Mouse (Mus musculus) ES-E14 (cell line): ENCODE measurements around the gene Dedd2. TPM values are rescaled to one million over a fixed set of nuclear protein-coding genes. Genes with fewer than 3 reads are reported as not detected.
A peak's percentile ranks its signal among the peaks of the same experiment; 100 is the strongest.

Source experiments
- DNase-seq: peaks from one replicate; pipeline ENCODE4 v3.0.0-alpha.2; 2013; ENCODE audit warnings: low read depth, low spot score
- H3K27ac ChIP-seq: 2 replicates; pipeline ENCODE4 v1.5.1; 2012; ENCODE audit warnings: low read depth, mild to moderate bottlenecking, low read length, moderate library complexity, mixed read lengths; ENCODE audit not compliant: poor library complexity, insufficient read depth, severe bottlenecking
- H3K36me3 ChIP-seq: 2 replicates; pipeline ENCODE4 v1.6.1; 2012; ENCODE audit warnings: mild to moderate bottlenecking, low read length, moderate library complexity, mixed read lengths; ENCODE audit not compliant: control insufficient read depth, poor library complexity, insufficient read depth, severe bottlenecking
- H3K4me1 ChIP-seq, 2 experiments: fragments of 150-350 bp in 1 of 2; sonication (generic) in 1 of 2; 2 replicates each; pipeline ENCODE4 v1.6.1; 2012; ENCODE audit warnings: low read length in 2 of 2, mild to moderate bottlenecking in 1 of 2, mixed read lengths in 1 of 2; ENCODE audit not compliant: control insufficient read depth in 2 of 2, insufficient read depth in 2 of 2, poor library complexity in 1 of 2
- H3K4me3 ChIP-seq, 2 experiments: fragments of 150-350 bp in 1 of 2; sonication (generic) in 1 of 2; 2 replicates each; pipeline ENCODE4 v1.5.1; 2012; ENCODE audit warnings: low read length in 2 of 2, low read depth in 1 of 2, mild to moderate bottlenecking in 1 of 2, mixed read lengths in 1 of 2; ENCODE audit not compliant: insufficient read depth in 1 of 2, poor library complexity in 1 of 2, severe bottlenecking in 1 of 2
- H3K9ac ChIP-seq: 2 replicates; pipeline ENCODE4 v1.6.1; 2012; ENCODE audit warnings: low read depth, mild to moderate bottlenecking, low read length, mixed read lengths; ENCODE audit not compliant: poor library complexity, insufficient read depth, severe bottlenecking
- H3K9me3 ChIP-seq: fragments of 150-350 bp; sonication (generic); 2 replicates; pipeline ENCODE4 v1.6.1; 2012; ENCODE audit warnings: low read depth, mild to moderate bottlenecking, low read length; ENCODE audit not compliant: control insufficient read depth, insufficient read depth
- CHD2 ChIP-seq: IDR thresholded peaks from 2 replicates; pipeline ENCODE4 v1.6.1; 2014; ENCODE audit warnings: mild to moderate bottlenecking, low read depth, low read length, inconsistent platforms
- HCFC1 ChIP-seq: IDR thresholded peaks from 2 replicates; pipeline ENCODE4 v1.6.1; 2012; ENCODE audit warnings: low read length, inconsistent platforms, borderline replicate concordance; ENCODE audit not compliant: insufficient read depth
- MAFK ChIP-seq: IDR thresholded peaks from 2 replicates; pipeline ENCODE4 v1.6.1; 2014; ENCODE audit warnings: mild to moderate bottlenecking, low read depth, low read length, inconsistent platforms; ENCODE audit not compliant: insufficient read depth
- ZC3H11A ChIP-seq: IDR thresholded peaks from 2 replicates; pipeline ENCODE4 v1.6.1; 2012; ENCODE audit warnings: low read depth, mild to moderate bottlenecking, inconsistent platforms, low read length, borderline replicate concordance
- ZNF384 ChIP-seq: IDR thresholded peaks from 2 replicates; pipeline ENCODE4 v1.6.1; 2012; ENCODE audit warnings: low read depth, low read length, inconsistent platforms
- in situ Hi-C, 2 experiments: fragments of 600-800 bp; cut with MboI; formaldehyde crosslinking; loops; one replicate each; pipeline ENCODE4 v1.15.1; 2025; ENCODE audit warnings: low sequenced_read_pairs in 2 of 2, inconsistent platforms in 1 of 2; ENCODE audit not compliant: unreplicated experiment in 2 of 2
- total RNA-seq: library from RNA; depleted of rRNA; stranded (reverse); fragments of 300-350 nt; gene quantifications from 2 replicates; pipeline ENCODE4 v1.2.3, GENCODE M21; 2012

The Dedd2 gene
- total RNA-seq, 1 experiment: 22.8 TPM

DNA sequence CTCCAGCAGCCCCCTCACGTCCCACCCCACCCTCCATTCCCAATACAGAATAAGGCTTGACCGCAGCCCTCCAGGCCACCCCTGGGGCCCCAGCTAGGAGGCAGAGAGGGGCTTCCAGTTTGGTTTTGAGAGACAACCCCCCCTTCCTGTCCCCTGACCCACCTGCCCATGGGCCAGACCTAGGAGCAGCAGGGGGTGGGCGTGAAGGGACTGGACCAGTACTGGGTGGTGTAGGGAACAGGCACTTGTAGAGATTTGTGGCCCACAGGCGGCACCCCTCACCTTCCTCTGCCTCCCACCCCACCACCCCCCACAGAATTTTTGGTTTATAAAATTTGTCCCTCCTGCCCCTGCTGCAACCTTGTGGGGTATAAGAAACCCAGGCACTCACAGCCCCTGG is 22.9 kb upstream of the Dedd2 start:
- Histone ChIP-seq H3K27ac (peak overlapping the region; percentile 54; the same call in 1 of the 2 replicates), H3K4me1 (peaks cover 3 to 31% of the 10 kb centered on the region in 2 experiments; a peak in 3 of 4 replicates), H3K9me3 (no peaks in the 10 kb centered on the region), H3K36me3 (peaks cover 43% of the 10 kb centered on the region), H3K4me3 (no peak overlapping the region), H3K9ac (no peak overlapping the region)
- DNase-seq: no peak
- in situ Hi-C loops: no loop called here
- TF ChIP-seq ZC3H11A (no peak), ZNF384 (no peak), MAFK (no peak), CHD2 (no peak), HCFC1 (no peak)

DNA sequence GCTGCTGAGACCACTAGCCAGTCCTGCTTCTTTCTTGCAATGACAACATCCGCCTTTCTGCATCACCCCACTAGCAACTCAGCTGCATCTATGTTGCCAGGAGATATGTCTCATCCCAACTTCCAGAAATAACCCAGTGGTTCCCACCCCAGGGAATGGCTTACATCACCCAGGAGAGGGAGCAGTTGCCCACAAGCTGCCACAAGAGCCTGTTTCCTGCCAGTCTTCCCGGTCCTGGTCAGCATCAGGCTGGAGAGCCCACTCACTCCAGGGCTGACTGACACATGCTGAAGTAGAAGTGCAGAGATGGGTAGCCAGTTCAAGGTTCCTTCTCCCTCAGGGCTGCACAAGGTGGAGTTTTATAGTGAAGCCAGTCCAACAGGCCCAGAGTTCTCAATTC is 20.6 kb upstream of the Dedd2 start:
- Histone ChIP-seq H3K36me3 (peaks cover 34% of the 10 kb centered on the region), H3K4me3 (no peak overlapping the region), H3K9me3 (no peaks in the 10 kb centered on the region), H3K27ac (no peak overlapping the region; the same call in 1 of the 2 replicates), H3K9ac (no peak overlapping the region), H3K4me1 (peaks cover 7 to 23% of the 10 kb centered on the region in 2 experiments)
- in situ Hi-C loops: no loop called here
- DNase-seq: no peak
- TF ChIP-seq ZNF384: peak; percentile 53; the same call in 1 of the 2 replicates
- no peak for TF ChIP-seq CHD2
- peak; percentile 68; the same call in 1 of the 2 replicates for TF ChIP-seq ZC3H11A

DNA sequence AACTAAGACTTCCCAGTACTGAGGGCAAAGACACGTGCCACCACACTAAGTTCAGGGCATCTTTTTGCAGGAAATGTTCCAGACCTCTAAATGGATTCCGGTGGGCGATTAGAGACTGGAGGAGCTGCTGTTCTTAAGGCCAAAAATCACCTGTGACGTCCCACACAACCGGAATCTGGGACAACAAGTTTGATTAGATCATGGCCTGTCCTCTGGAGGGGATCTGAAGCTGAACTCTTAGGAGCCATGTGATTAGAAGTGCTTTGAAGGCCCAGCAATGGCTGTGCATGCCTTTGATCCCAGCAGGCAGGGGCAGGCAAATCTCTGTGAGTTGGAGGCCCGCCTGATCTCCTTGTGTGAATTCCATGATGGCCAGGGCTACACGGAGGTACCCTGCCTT is 20.2 kb upstream of the Dedd2 start:
- H3K36me3 ChIP-seq: peaks cover 30% of the 10 kb centered on the region

DNA sequence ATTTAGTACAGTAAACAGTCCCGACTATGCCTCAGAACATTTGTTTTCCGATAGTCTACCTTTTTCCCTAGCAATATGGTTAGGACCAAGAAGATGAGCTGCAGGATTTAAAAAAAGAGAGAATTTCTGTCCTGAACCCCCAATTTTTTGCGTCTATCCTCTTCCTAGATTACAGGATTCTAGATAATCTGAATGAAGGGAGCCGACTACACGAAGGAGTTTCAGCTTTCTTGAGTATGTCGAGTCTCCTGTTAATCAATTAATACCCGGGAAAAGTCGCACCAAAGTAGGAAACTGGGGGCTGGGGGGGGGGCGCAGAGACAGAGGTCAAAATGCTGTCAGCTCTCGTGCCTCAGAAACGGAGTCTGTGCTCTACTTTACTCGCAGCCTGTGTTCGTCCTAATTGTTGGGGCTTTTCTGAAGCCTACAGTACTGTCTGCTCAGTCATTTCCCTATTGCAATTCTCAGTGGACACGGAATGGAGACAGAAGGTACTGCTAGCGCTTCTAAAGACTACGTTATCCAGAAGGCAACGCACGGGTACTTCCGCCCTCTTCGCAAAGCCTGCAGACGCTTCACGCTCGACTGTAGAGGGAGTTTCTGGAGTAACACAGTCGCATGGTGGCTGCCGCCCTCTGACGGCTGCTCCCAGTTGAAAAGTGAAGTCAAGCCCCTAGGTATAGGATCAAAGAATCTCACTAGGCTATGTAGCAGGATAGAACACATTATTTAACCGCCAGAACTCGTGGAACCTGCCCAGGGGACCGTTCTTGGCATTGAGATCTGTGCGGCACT is 18.6 kb upstream of the Dedd2 start:
- Histone ChIP-seq H3K36me3 (peaks cover 22% of the 10 kb centered on the region), H3K4me3 (peak overlapping the region; percentile 31 to 83), H3K9me3 (no peaks in the 10 kb centered on the region), H3K9ac (peak overlapping the region; percentile 22; the same call in 1 of the 2 replicates), H3K27ac (no peak overlapping the region), H3K4me1 (peaks cover 4 to 11% of the 10 kb centered on the region in 2 experiments; a peak in 3 of 4 replicates)
- no peak for DNase-seq
- in situ Hi-C loops: no loop called here
- TF ChIP-seq HCFC1 (peak; percentile 92), ZNF384 (no peak), MAFK (no peak)

More for the DNA sequence above, 20.2 kb upstream of the Dedd2 start:
- H3K9ac ChIP-seq: no peak overlapping the region
- DNase-seq: no peak
- H3K27ac ChIP-seq: no peak overlapping the region; the same call in 1 of the 2 replicates
- H3K4me1 ChIP-seq: peaks cover 6 to 23% of the 10 kb centered on the region in 2 experiments
- no peak overlapping the region for H3K4me3 ChIP-seq
- in situ Hi-C loops: no loop called here
- TF ChIP-seq ZC3H11A: no peak
- TF ChIP-seq CHD2: no peak
- TF ChIP-seq MAFK: no peak
- TF ChIP-seq HCFC1: no peak
- no peak for TF ChIP-seq ZNF384
- no peaks in the 10 kb centered on the region for H3K9me3 ChIP-seq
